Mouse (Mus musculus): ENCODE data around the gene Zdhhc16. TPM values are rescaled to one million over a fixed set of nuclear protein-coding genes. Genes with fewer than 3 reads are reported as not detected.
"Not testable (repeated sequence)": the region's sequence is repeated elsewhere in the genome, so short reads cannot be mapped to it uniquely, and the experiment has no call there.

Gene Zdhhc16
- polyA plus RNA-seq, 1 experiment from 2014 or later: 76.1 TPM

DNA sequence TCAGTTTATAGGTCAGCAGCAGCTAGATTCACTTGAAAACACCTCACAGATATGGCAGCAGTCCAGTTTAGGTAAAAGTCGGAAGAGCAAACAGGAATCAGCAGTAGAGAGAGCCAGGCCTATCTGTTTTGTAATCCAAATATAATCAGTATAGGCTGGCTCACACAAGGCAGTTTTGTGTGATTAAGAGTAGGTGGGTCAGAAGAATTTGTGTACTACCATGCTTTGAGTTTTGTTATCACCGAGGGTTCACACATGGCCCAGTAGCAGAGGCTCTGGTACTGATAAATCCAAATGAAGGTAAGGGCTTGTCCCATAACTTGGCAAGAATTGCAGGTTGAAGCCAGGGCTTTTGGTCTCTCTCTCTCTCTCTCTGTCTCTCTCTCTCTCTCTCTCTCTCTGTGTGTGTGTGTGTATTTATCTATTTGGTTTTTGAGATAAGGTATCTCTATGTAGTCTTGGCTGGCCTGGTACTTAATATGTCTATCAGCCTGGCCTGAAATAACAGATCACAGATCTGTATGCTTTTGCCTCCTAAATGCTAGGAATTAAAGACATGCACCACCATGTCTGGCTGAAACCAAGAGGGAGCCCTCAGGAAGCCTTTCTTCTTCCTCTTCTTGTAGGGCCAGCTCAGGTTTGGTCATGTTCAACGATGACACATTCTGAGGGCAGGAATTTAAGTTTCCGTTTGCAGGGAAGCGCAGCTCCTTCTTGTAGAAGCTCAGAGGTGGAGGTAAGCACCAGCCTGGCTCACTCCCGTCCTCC lies 26.8 kb upstream of the Zdhhc16 start:
- Histone ChIP-seq H3K4me3 (no peak overlapping the region), H3K9ac (no peak overlapping the region), H3K36me3 (no peaks in the 10 kb centered on the region), H3K4me1 (replicated peaks) (0 out of 2 replicates have a peak, but pooled peaks cover 6% of the 10 kb centered on the region), H3K27me3 (no peaks in the 10 kb centered on the region), H3K27ac (replicated peaks) (no peak overlapping the region), H3K4me2 (no peak overlapping the region), H3K9me3 (no peaks in the 10 kb centered on the region)
- WGBS: 72% methylated on average over 6 of the region's 6 CpGs
- ATAC-seq (ENCODE audit: low read depth): no peak

DNA sequence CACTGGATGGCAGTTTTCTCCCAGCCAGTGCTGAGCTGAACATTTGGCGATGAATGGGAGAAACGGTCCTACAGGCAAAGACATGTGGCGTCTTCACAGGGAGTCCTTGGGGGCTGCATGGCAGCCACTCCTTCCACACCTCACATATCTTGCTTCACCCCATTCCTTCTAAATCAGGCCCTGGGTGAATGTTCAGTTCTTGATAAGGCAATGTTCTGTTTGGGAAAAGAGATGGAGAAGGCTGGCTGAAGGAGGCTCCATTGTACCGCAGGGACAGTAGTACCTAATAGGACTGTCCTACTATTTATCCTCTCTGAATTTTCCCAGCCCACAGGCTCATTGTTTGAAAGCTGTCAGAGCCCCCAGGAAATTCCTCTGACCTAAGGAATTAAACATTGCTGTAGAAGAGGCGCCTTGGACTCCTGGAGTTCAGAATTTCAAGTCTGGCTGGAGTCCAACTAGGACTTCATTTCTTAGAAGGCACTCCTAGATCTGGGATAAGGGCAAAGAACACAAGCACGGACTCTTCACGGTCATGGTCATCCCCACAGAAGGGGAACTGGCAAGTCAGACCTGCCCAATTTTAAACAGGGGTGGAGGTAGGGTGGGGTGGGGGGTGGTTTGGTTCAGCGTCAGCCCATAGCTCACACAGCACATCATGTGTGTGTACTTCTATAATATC lies 26.1 kb upstream of the Zdhhc16 start:
- Histone ChIP-seq H3K36me3 (no peaks in the 10 kb centered on the region), H3K27me3 (no peaks in the 10 kb centered on the region), H3K4me3 (no peak overlapping the region), H3K9ac (no peak overlapping the region), H3K4me1 (replicated peaks) (0 out of 2 replicates have a peak, but pooled peaks cover 6% of the 10 kb centered on the region), H3K27ac (replicated peaks) (no peak overlapping the region), H3K9me3 (no peaks in the 10 kb centered on the region), H3K4me2 (no peak overlapping the region)
- 59% methylated on average over 8 of the region's 8 CpGs for WGBS
- ATAC-seq (ENCODE audit: low read depth): no peak

- Histone ChIP-seq H3K27me3 (no peaks in the 10 kb centered on the region), H3K4me2 (no peak overlapping the region), H3K4me1 (replicated peaks) (peaks cover 17% of the 10 kb centered on the region), H3K9ac (no peak overlapping the region), H3K36me3 (no peaks in the 10 kb centered on the region), H3K4me3 (no peak overlapping the region), H3K9me3 (no peaks in the 10 kb centered on the region), H3K27ac (replicated peaks) (no peak overlapping the region)
- 88% methylated on average over 3 of the region's 3 CpGs for WGBS
- ATAC-seq (ENCODE audit: low read depth): no peak
These were observed 24.5 kb upstream of the Zdhhc16 start for GRCm38 (mm10) chr19:41908736-41909135.

DNA sequence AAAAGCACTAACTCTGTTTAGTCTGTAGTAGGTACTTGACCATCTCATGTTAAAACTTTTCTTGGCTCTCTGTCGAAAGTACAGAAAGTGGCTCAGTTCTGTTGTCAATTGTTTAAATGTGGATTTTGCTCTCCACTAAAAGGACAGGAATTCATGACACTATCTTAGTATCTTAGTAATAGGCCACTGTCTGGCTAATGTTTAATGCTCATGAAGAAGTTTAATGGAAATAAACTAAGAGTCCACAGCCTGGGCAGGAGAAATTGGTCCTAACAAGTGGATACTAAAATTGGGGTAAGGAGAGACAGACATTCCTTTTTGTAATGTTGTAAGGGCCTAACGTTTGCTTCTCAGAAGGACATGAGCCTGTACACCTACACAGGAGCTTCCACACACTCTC lies 22.9 kb upstream of the Zdhhc16 start:
- WGBS: 90% methylated on average over 2 of the region's 2 CpGs
- no peaks in the 10 kb centered on the region for H3K9me3 ChIP-seq
- no peak overlapping the region for H3K27ac ChIP-seq (replicated peaks)
- ATAC-seq (ENCODE audit: low read depth): no peak
- no peaks in the 10 kb centered on the region for H3K27me3 ChIP-seq
- H3K4me3 ChIP-seq: no peak overlapping the region
- 0 out of 2 replicates have a peak, but pooled peaks cover 9% of the 10 kb centered on the region for H3K36me3 ChIP-seq
- H3K4me2 ChIP-seq: no peak overlapping the region
- no peak overlapping the region for H3K9ac ChIP-seq
- peaks cover 31% of the 10 kb centered on the region for H3K4me1 ChIP-seq (replicated peaks)

GRCm38 (mm10) chr19:41911178-41912073 lies 21.9 kb upstream of the Zdhhc16 start, which contains the start of gene Pgam1:
Gene Pgam1 (plus strand): TSS chr19:41911923.
- Histone ChIP-seq H3K27me3 (no peaks in the 10 kb centered on the region), H3K9me3 (no peaks in the 10 kb centered on the region), H3K27ac (replicated peaks) (peak within 1 kb of the TSS; percentile 93), H3K36me3 (peaks cover 17% of the 10 kb centered on the region), H3K4me2 (peak within 1 kb of the TSS; percentile 79), H3K9ac (peak within 1 kb of the TSS; percentile 92), H3K4me3 (peak within 1 kb of the TSS; percentile 96), H3K4me1 (replicated peaks) (peaks cover 31% of the 10 kb centered on the region)
- WGBS: 5% methylated on average over 53 of the region's 54 CpGs
- ATAC-seq (ENCODE audit: low read depth): peak; percentile 95

DNA sequence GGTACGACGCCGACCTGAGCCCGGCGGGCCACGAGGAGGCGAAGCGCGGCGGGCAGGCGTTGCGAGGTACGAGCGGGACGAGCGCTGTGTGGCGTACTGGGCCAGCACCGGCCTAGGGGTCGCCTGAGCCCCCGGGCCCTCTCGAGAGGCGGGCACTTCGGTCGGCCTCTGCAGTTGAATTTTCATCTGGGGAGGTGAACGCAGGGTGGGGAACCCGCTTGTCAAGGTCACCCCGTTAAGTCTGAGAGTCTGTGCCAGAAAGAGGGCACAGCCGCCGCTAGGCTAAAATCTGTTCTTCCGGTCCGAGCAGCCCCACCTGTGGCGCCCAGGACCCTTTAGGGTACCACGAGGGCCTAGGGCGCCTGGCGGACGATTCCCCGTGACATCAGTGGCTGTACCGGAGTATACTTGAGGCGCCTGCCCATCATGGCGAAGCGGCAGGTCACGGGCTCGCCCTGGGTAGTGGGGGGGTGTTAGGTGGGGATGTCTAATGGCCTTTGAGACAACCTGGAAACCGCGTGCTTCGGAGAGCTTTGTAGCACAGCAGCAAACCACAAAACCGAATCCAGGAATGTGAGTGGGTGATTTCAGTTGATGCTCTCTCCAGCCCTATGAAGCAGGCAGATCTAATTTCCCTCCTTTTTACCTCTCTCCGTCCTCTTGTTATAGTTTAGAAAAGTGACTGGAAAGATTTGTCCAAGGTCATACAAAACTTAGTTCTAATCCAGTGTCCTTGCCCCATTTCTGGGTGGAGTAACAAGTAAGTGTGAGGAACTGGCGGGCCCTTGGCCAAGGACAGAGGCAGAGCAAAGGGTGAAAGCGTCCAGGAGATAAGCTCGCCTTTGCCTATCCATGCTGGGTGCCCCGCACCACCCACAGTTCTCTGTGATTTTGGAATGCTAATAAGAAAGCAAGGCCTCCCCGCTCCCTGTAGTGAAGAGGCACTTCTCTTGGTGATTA lies 20.9 kb upstream of the Zdhhc16 start:
- Histone ChIP-seq H3K27ac (replicated peaks) (peak overlapping the region; percentile 93), H3K27me3 (no peaks in the 10 kb centered on the region), H3K4me3 (peak overlapping the region; percentile 96), H3K9me3 (no peaks in the 10 kb centered on the region), H3K4me2 (peak overlapping the region; percentile 79), H3K9ac (peak overlapping the region; percentile 92), H3K36me3 (peaks cover 27% of the 10 kb centered on the region), H3K4me1 (replicated peaks) (peaks cover 26% of the 10 kb centered on the region)
- peak; percentile 82 for ATAC-seq (ENCODE audit: low read depth)
- WGBS: under 1% methylated on average over 53 of the region's 53 CpGs

DNA sequence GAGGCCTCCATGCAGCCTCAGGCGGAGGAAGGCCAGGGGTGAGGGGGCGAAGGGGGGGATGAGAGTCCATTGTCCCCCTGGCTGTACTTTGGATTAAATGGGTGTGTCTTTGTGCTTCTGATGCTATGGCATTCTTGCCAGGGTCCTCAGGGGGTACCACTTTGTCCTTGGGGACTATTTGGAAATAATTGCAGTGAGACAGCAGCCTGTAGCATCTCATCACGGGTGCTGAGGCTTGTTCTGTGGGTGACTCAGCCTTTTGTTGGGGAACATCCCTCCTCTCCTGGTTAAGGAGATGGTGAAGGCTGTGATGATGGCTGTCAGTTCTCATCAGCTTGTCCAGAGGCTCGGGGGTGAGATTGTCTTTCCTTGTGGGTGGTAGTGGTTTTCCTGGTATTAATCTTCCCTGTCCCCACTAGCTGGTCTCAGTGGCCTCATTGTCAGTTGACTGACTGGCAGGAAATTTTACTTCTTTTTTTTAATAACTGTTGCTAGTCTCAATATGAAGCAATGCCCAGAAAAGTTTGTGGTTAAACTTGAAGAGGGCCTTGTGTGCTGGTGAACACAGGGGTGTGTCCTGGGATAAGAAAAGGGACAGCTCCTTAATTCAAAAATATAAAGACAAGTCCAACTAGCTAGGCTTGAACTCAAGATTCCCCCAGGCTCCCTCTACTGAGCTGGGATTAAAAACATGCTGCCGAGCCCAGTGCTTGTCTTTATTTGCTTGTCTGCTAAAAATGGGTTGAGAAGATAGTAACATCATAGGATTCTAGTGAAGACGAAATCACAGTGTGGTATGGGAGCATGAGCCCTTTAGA lies 19.3 kb upstream of the Zdhhc16 start:
- Histone ChIP-seq H3K36me3 (peaks cover 33% of the 10 kb centered on the region), H3K27me3 (no peaks in the 10 kb centered on the region), H3K9ac (peak overlapping the region; percentile 92), H3K4me2 (peak overlapping the region; percentile 79), H3K4me3 (peak overlapping the region; percentile 96), H3K9me3 (no peaks in the 10 kb centered on the region), H3K4me1 (replicated peaks) (peaks cover 25% of the 10 kb centered on the region), H3K27ac (replicated peaks) (no peak overlapping the region)
- WGBS: 49% methylated on average over 6 of the region's 6 CpGs
- no peak for ATAC-seq (ENCODE audit: low read depth)

GRCm38 (mm10) chr19:41914592-41914882 lies 18.7 kb upstream of the Zdhhc16 start:
- Histone ChIP-seq H3K36me3 (peaks cover 39% of the 10 kb centered on the region), H3K4me1 (replicated peaks) (peaks cover 25% of the 10 kb centered on the region), H3K4me3 (peak overlapping the region; percentile 96; the same call in 1 of the 2 replicates), H3K4me2 (peak overlapping the region; percentile 79; the same call in 1 of the 2 replicates)
- not testable (repeated sequence) for ATAC-seq (ENCODE audit: low read depth); H3K9ac ChIP-seq; H3K27me3 ChIP-seq; H3K27ac ChIP-seq (replicated peaks); H3K9me3 ChIP-seq

DNA sequence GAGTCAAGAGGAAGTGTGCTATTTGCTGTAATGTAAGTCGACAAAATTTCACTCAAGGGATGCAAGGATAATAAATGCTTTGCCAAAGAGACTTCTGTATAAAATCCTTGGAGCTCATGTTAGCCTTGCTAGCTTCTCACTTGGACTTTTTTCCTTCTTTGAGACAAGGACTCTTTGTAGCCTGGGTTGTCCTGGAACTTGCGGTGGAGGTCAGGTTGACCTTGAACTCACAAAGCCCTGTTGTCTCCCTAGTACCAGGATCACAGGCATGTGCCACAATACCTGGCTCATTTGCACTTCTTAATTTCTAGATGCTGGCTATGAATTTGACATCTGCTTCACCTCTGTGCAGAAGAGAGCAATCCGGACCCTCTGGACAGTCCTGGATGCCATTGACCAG lies 18.0 kb upstream of the Zdhhc16 start:
- no peak for ATAC-seq (ENCODE audit: low read depth)
- H3K9me3 ChIP-seq: no peaks in the 10 kb centered on the region
- peaks cover 25% of the 10 kb centered on the region for H3K4me1 ChIP-seq (replicated peaks)
- 85% methylated on average over 3 of the region's 3 CpGs for WGBS
- no peak overlapping the region for H3K4me3 ChIP-seq
- H3K27me3 ChIP-seq: no peaks in the 10 kb centered on the region
- H3K9ac ChIP-seq: no peak overlapping the region
- H3K36me3 ChIP-seq: peaks cover 44% of the 10 kb centered on the region
- H3K27ac ChIP-seq (replicated peaks): no peak overlapping the region
- no peak overlapping the region for H3K4me2 ChIP-seq

- Histone ChIP-seq H3K4me2 (no peak overlapping the region), H3K27ac (replicated peaks) (no peak overlapping the region), H3K9me3 (no peaks in the 10 kb centered on the region), H3K4me3 (no peak overlapping the region), H3K36me3 (peaks cover 59% of the 10 kb centered on the region), H3K9ac (no peak overlapping the region), H3K27me3 (no peaks in the 10 kb centered on the region), H3K4me1 (replicated peaks) (peaks cover 25% of the 10 kb centered on the region)
- no peak for ATAC-seq (ENCODE audit: low read depth)
- WGBS: 93% methylated on average over 4 of the region's 4 CpGs
These were observed 16.4 kb upstream of the Zdhhc16 start for GRCm38 (mm10) chr19:41916853-41917252.

Measured in neural tube, embryonic 13.5 days (tissue).